Mouse (Mus musculus) heart, embryonic 11.5 days (tissue): ENCODE measurements around the gene Hoxd3. TPM values are rescaled to one million over a fixed set of nuclear protein-coding genes. Genes with fewer than 3 reads are reported as not detected.

Experiments
- ATAC-seq: fragments of 200-750 bp; cut with Nextera tagmentation; replicated peaks from 2 replicates; pipeline ENCODE4 v1.8.0; 2017; ENCODE audit warnings: moderate library complexity; ENCODE audit not compliant: insufficient number of reproducible peaks, low FRiP score, low TSS enrichment
- H3K27ac ChIP-seq: fragments of 300-500 bp; sonication (generic); 2 replicates; pipeline ENCODE4 v1.5.1; 2014; ENCODE audit warnings: mild to moderate bottlenecking, low read depth, low read length
- H3K27me3 ChIP-seq: fragments of 300-500 bp; sonication (generic); 2 replicates; pipeline ENCODE4 v1.6.1; 2014; ENCODE audit warnings: mild to moderate bottlenecking, low read length, mixed read lengths; ENCODE audit not compliant: control insufficient read depth, insufficient read depth
- H3K36me3 ChIP-seq: fragments of 300-500 bp; sonication (generic); 2 replicates; pipeline ENCODE4 v1.6.1; 2014; ENCODE audit warnings: mild to moderate bottlenecking, low read length, moderate library complexity, mixed read lengths; ENCODE audit not compliant: control insufficient read depth, insufficient read depth
- H3K4me1 ChIP-seq: fragments of 300-500 bp; sonication (generic); 2 replicates; pipeline ENCODE4 v1.6.1; 2014; ENCODE audit warnings: low read length; ENCODE audit not compliant: control insufficient read depth, insufficient read depth
- H3K4me2 ChIP-seq: fragments of 300-500 bp; sonication (generic); 2 replicates; pipeline ENCODE4 v1.6.1; 2014; ENCODE audit warnings: mild to moderate bottlenecking, moderate library complexity
- H3K4me3 ChIP-seq: fragments of 300-500 bp; sonication (generic); 2 replicates; pipeline ENCODE4 v1.5.1; 2014; ENCODE audit warnings: low read depth, low read length
- H3K9ac ChIP-seq: fragments of 300-500 bp; sonication (generic); 2 replicates; pipeline ENCODE4 v1.6.1; 2014; ENCODE audit warnings: mild to moderate bottlenecking, low read depth, low read length, moderate library complexity
- H3K9me3 ChIP-seq: fragments of 300-500 bp; sonication (generic); replicated peaks from 2 replicates; pipeline ENCODE4 v1.6.1; 2016; ENCODE audit warnings: low read length; ENCODE audit not compliant: control insufficient read depth
- WGBS: fragments of 180-500 bp; shearing (Covaris S2); extraction: QIAGEN DNeasy Blood & Tissue Kit; methylation state at CpG from one replicate; pipeline ENCODE4 v1.1.7; 2014; ENCODE audit not compliant: insufficient replicate concordance; 5-methylcytosine and 5-hydroxymethylcytosine counted together
- polyA plus RNA-seq: library from polyadenylated mRNA; unstranded; fragments of >200 nt; fragmentation: Nextera tagmentation; extraction: Ambion mirVana; gene quantifications from 2 replicates; pipeline ENCODE4 v1.2.1, GENCODE M21; 2014

Gene Hoxd3
- polyA plus RNA-seq, 1 experiment from 2014 or later, result 3.1 TPM

DNA sequence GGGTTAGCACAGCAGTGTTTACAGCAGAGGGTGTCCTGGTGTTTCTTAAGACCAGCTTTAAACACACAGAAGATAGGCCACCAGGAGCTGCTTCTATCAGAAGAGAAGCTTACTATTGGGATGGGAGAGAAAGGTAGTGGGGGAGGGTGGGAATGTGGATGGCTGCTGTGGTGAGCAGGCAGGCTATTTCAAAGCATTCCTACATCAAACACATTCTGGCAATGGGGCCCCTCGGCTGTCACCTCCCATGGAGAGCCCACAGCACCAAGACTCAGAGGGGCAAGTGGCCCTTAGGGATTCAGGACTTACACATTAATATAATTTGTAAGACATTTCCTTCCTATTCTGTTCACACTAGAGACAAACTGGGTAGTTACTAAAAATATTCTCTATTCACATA, 48.4 kb downstream of the Hoxd3 start:
- no peak overlapping the region for H3K4me2 ChIP-seq
- no peaks in the 10 kb centered on the region for H3K36me3 ChIP-seq
- peaks cover 61% of the 10 kb centered on the region for H3K27me3 ChIP-seq
- ATAC-seq, result no peak
- no peaks in the 10 kb centered on the region for H3K9me3 ChIP-seq
- no peak overlapping the region for H3K27ac ChIP-seq
- no peak overlapping the region for H3K9ac ChIP-seq
- H3K4me1 ChIP-seq, result peaks cover 11% of the 10 kb centered on the region; the same call in 1 of the 2 replicates
- no peak overlapping the region for H3K4me3 ChIP-seq
- WGBS, result 5% methylated on average over 1 of the region's 1 CpGs

DNA sequence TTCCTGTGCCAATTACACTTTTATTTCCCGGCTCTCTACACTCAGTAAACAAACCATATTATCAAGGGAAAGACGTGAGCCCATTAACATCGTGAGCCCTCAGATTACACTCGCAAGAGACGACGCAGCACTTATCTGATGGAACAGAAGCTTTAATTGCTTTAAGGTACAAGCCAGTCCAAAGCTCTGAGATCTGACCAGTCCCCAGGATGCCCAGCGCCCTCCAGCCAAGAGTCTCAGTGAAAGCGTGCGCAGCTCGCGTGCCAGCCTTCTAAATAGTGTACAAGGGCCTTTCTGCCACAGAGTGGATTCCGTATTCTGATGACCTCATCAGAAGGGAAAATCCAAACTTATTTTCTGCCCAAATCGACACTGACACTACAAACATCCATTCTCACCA, 50.2 kb downstream of the Hoxd3 start:
- Histone ChIP-seq H3K9me3 (no peaks in the 10 kb centered on the region), H3K9ac (no peak overlapping the region), H3K27me3 (peaks cover 55% of the 10 kb centered on the region), H3K4me2 (peak overlapping the region; percentile 93), H3K27ac (no peak overlapping the region), H3K4me3 (peak overlapping the region; percentile 54; the same call in 1 of the 2 replicates), H3K4me1 (peaks cover 11% of the 10 kb centered on the region; the same call in 1 of the 2 replicates), H3K36me3 (no peaks in the 10 kb centered on the region)
- no peak for ATAC-seq
- 6% methylated on average over 13 of the region's 13 CpGs for WGBS

DNA sequence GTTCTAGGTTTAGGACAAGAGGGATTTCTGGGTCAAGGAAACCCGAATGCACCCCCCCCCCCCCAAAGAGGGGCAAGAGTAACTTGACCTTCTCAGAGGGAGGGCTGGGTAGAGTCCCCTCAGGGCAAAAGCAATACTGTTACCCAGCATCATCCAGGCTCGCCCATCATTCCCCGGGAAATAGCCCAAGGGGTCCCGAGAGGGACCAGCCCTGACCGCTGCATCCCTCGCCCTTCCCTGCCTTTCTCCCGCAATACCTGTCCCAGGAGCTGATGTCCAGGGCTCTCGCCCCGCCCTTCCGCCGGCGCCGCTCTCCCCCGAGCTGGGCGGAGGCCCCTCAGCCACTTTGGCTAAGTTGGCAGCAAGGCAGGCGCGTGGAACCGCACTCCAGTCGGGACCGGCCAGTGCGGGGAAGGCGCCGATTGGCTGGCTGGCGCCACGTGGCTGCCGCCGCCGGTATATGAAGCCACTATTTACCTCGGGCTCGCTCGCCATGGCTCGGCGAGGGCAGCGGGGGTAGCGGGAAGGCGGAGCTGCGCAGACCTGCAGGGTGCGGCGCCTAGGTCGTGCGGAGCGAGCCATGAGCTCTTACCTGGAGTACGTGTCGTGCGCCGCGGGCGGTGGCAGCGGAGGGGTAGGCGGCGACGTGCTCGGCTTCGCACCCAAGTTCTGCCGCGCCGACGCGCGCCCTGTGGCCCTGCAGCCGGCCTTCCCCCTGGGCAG, 51.0 kb downstream of the Hoxd3 start, which contains the start of gene Hoxd1:
Gene Hoxd1 (plus strand): TSS at position 459 of the 723 bp plus-strand sequence.
- H3K27me3 ChIP-seq, result peaks cover 55% of the 10 kb centered on the region
- H3K27ac ChIP-seq, result no peak within 1 kb of the TSS
- peak within 1 kb of the TSS; percentile 54 for H3K4me3 ChIP-seq
- WGBS, result under 1% methylated on average over 56 of the region's 61 CpGs
- H3K4me1 ChIP-seq, result peaks cover 11% of the 10 kb centered on the region; the same call in 1 of the 2 replicates
- peak within 1 kb of the TSS; percentile 93 for H3K4me2 ChIP-seq
- no peaks in the 10 kb centered on the region for H3K9me3 ChIP-seq
- no peaks in the 10 kb centered on the region for H3K36me3 ChIP-seq
- no peak within 1 kb of the TSS for H3K9ac ChIP-seq
- ATAC-seq, result peak; percentile 49; the same call in 1 of the 2 replicates

DNA sequence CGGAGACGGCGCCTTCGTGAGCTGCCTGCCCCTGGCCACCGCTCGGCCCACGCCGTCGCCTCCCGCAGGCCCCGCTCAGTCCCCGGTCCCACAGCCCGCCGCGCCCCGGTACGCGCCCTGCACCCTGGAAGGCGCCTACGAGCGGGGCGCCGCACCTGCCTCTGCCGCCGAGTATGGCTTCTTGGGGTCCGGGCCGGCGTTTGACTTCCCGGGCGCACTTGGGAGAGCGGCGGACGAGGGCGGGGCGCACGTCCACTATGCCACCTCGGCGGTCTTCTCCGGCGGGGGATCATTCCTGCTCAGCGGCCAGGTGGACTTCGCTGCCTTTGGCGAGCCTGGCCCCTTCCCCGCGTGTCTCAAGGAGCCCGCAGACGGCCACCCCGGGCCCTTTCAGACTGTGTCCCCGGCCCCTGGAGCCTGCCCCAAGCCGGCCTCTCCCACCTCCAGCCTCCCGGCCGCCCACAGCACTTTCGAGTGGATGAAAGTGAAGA, 51.6 kb downstream of the Hoxd3 start:
- peaks cover 55% of the 10 kb centered on the region for H3K27me3 ChIP-seq
- peak; percentile 26; the same call in 1 of the 2 replicates for ATAC-seq
- no peak overlapping the region for H3K9ac ChIP-seq
- H3K4me1 ChIP-seq, result peaks cover 11% of the 10 kb centered on the region; the same call in 1 of the 2 replicates
- H3K4me2 ChIP-seq, result peak overlapping the region; percentile 93
- no peak overlapping the region for H3K27ac ChIP-seq
- no peaks in the 10 kb centered on the region for H3K36me3 ChIP-seq
- H3K9me3 ChIP-seq, result no peaks in the 10 kb centered on the region
- 1% methylated on average over 32 of the region's 53 CpGs for WGBS
- peak overlapping the region; percentile 54 for H3K4me3 ChIP-seq

DNA sequence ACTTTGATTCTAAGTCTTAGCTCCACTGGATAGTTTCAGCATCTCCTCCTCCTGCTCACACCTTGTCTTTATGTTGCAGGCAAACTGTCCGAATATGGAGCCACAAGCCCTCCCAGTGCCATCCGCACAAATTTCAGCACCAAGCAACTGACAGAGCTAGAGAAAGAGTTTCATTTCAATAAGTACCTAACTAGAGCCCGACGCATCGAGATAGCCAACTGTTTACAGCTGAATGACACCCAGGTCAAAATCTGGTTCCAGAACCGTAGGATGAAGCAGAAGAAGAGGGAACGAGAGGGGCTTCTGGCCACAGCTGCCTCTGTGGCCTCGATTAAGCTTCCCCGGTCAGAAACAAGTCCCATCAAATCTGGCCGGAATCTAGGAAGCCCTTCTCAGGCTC, 52.2 kb downstream of the Hoxd3 start:
- peaks cover 51% of the 10 kb centered on the region for H3K27me3 ChIP-seq
- no peaks in the 10 kb centered on the region for H3K36me3 ChIP-seq
- H3K9me3 ChIP-seq, result no peaks in the 10 kb centered on the region
- H3K27ac ChIP-seq, result no peak overlapping the region
- ATAC-seq, result no peak
- H3K4me2 ChIP-seq, result no peak overlapping the region
- H3K4me3 ChIP-seq, result no peak overlapping the region
- 48% methylated on average over 10 of the region's 10 CpGs for WGBS
- H3K9ac ChIP-seq, result no peak overlapping the region
- peaks cover 11% of the 10 kb centered on the region; the same call in 1 of the 2 replicates for H3K4me1 ChIP-seq

DNA sequence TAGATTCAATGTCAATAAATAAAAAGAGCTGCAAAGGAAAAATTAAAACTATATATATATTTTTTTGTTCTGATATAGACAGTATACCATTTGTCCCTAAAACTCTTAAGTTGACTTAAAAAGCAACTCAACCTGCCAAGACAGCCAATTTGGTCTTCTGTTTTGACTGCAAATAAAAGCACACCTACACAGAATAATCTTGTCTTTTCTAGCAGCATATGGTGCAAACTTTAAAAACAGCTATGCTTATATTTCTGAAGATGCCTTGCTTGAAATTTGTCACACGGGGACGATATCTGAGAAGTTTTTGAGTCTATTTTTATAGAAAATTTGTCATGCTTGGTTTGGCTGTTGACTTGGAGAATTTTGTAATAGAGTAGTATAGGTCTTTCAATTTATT, 62.6 kb downstream of the Hoxd3 start:
- H3K9ac ChIP-seq, result no peak overlapping the region
- 69% methylated on average over 2 of the region's 2 CpGs for WGBS
- no peak overlapping the region for H3K4me3 ChIP-seq
- no peak for ATAC-seq
- H3K27ac ChIP-seq, result no peak overlapping the region
- no peak overlapping the region for H3K4me2 ChIP-seq
- no peaks in the 10 kb centered on the region for H3K9me3 ChIP-seq
- no peaks in the 10 kb centered on the region for H3K4me1 ChIP-seq
- H3K36me3 ChIP-seq, result no peaks in the 10 kb centered on the region
- H3K27me3 ChIP-seq, result no peaks in the 10 kb centered on the region

DNA sequence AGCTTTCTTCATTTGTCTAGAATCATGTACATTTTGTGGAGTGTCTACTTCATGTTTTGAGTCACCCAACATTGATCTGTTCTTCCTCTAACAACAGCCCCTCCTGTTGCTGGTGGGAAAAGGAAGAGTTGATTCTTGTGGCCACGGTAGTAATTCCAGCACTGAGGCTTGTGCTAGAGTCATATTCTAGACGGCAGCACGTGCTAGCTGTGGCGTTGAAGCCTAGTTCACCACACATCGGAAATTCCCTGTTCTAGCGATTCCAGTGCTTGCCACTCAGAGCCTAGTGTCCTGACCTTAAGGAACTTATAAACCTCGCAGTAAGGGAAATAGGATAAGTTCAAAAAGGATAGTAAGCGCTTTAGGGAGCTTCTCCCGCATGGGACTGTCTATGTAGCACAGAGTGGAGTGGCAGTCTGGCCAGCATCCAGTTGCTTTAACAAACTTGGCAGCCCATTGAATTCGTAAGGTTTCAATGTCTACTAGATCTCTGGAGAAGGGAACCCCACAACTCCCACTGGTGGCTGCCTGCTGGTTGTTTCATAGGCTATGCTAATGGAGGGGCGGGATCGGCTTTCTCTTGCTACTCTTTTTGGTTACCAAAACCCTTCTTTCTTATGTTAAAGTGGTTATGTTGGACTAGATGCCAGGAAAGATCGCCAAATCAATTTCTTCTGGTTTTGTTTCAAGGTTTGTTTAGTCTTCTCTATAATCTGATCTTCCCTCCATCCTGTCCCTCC, 66.0 kb downstream of the Hoxd3 start:
- Histone ChIP-seq H3K4me3 (no peak overlapping the region), H3K4me1 (no peaks in the 10 kb centered on the region), H3K27me3 (no peaks in the 10 kb centered on the region), H3K4me2 (no peak overlapping the region), H3K27ac (no peak overlapping the region), H3K9ac (no peak overlapping the region), H3K9me3 (no peaks in the 10 kb centered on the region), H3K36me3 (no peaks in the 10 kb centered on the region)
- no peak for ATAC-seq
- 70% methylated on average over 13 of the region's 13 CpGs for WGBS

DNA sequence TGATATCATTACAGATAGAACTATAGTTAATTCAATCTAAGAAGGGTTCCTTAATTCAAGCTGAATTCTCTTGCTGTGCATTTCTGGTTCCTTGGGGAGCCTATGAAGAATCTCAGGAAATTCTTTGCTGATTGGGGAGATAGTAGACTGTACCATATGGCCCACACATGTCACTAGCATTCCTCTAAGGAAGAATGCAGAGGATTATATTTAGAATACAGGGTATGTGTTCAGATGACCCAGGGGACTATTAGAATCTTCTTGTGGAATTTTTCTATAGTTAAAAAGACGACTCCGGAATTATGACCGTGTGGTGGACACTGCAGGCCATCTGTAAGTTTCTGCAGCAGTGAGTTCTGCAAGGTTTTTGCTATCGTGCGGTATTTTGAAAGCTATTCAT, 69.7 kb downstream of the Hoxd3 start:
- H3K27me3 ChIP-seq, result no peaks in the 10 kb centered on the region
- no peaks in the 10 kb centered on the region for H3K36me3 ChIP-seq
- H3K4me3 ChIP-seq, result no peak overlapping the region
- H3K9me3 ChIP-seq, result no peaks in the 10 kb centered on the region
- no peaks in the 10 kb centered on the region for H3K4me1 ChIP-seq
- WGBS, result 72% methylated on average over 5 of the region's 5 CpGs
- no peak overlapping the region for H3K9ac ChIP-seq
- H3K4me2 ChIP-seq, result no peak overlapping the region
- no peak overlapping the region for H3K27ac ChIP-seq
- ATAC-seq, result no peak
